Mouse (Mus musculus) liver, embryonic 16.5 days (tissue): ENCODE data around the gene AI464131. TPM values are rescaled to one million over a fixed set of nuclear protein-coding genes. Genes with fewer than 3 reads are reported as not detected.

Source experiments
- ATAC-seq: fragments of 200-750 bp; cut with Nextera tagmentation; 2 replicates; pipeline ENCODE4 v1.8.0; 2017; ENCODE audit warnings: low read depth, mild to moderate bottlenecking, moderate number of reproducible peaks, moderate library complexity
- H3K27ac ChIP-seq: fragments of 300-500 bp; sonication (generic); 2 replicates; pipeline ENCODE4 v1.5.1; 2014; ENCODE audit warnings: mild to moderate bottlenecking, low read length
- H3K27me3 ChIP-seq: fragments of 300-500 bp; sonication (generic); 2 replicates; pipeline ENCODE4 v1.6.1; 2014; ENCODE audit warnings: low read depth, low read length, mixed read lengths; ENCODE audit not compliant: control insufficient read depth, insufficient read depth
- H3K36me3 ChIP-seq: fragments of 300-500 bp; sonication (generic); 2 replicates; pipeline ENCODE4 v1.6.1; 2014; ENCODE audit warnings: mild to moderate bottlenecking; ENCODE audit not compliant: control insufficient read depth, insufficient read depth
- H3K4me1 ChIP-seq: fragments of 300-500 bp; sonication (generic); 2 replicates; pipeline ENCODE4 v1.6.1; 2014; ENCODE audit warnings: low read depth, low read length, mixed read lengths; ENCODE audit not compliant: control insufficient read depth
- H3K4me2 ChIP-seq: fragments of 300-500 bp; sonication (generic); 2 replicates; pipeline ENCODE4 v1.6.1; 2014; ENCODE audit warnings: low read depth, low read length, mixed read lengths
- H3K4me3 ChIP-seq: fragments of 300-500 bp; sonication (generic); 2 replicates; pipeline ENCODE4 v1.5.1; 2014; ENCODE audit warnings: low read depth, mild to moderate bottlenecking, low read length
- H3K9ac ChIP-seq: fragments of 300-500 bp; sonication (generic); 2 replicates; pipeline ENCODE4 v1.6.1; 2014; ENCODE audit warnings: low read depth, low read length
- H3K9me3 ChIP-seq: fragments of 300-500 bp; sonication (generic); replicated peaks from 2 replicates; pipeline ENCODE4 v1.6.1; 2016; ENCODE audit warnings: low read length; ENCODE audit not compliant: control insufficient read depth
- WGBS: fragments of 180-500 bp; shearing (Covaris S2); extraction: QIAGEN DNeasy Blood & Tissue Kit; methylation state at CpG from one replicate; pipeline ENCODE4 v1.1.7; 2014; ENCODE audit not compliant: insufficient replicate concordance; 5-methylcytosine and 5-hydroxymethylcytosine counted together
- polyA plus RNA-seq: library from polyadenylated mRNA; unstranded; fragments of >200 nt; fragmentation: Nextera tagmentation; extraction: Ambion mirVana; gene quantifications from 2 replicates; pipeline ENCODE4 v1.2.1, GENCODE M21; 2015

AI464131 gene
- polyA plus RNA-seq, 1 experiment from 2014 or later: 1.8 TPM

GRCm38 (mm10) chr4:41493464-41494116 is 9.3 kb downstream of the AI464131 start:
- ATAC-seq: peak; percentile 66
- Histone ChIP-seq H3K36me3 (no peaks in the 10 kb centered on the region), H3K27ac (peak overlapping the region; percentile 5; the same call in 1 of the 2 replicates), H3K27me3 (peaks cover 23% of the 10 kb centered on the region), H3K4me2 (no peak overlapping the region), H3K9ac (no peak overlapping the region), H3K9me3 (no peaks in the 10 kb centered on the region), H3K4me3 (no peak overlapping the region), H3K4me1 (peaks cover 12% of the 10 kb centered on the region)
- WGBS: 52% methylated on average over 3 of the region's 3 CpGs

GRCm38 (mm10) chr4:41492951-41493350 is 9.9 kb downstream of the AI464131 start:
- no peak for ATAC-seq
- Histone ChIP-seq H3K4me2 (no peak overlapping the region), H3K4me1 (peaks cover 7% of the 10 kb centered on the region; the same call in 1 of the 2 replicates), H3K36me3 (no peaks in the 10 kb centered on the region), H3K9me3 (no peaks in the 10 kb centered on the region), H3K27me3 (peaks cover 17% of the 10 kb centered on the region), H3K27ac (no peak overlapping the region), H3K9ac (no peak overlapping the region), H3K4me3 (no peak overlapping the region)
- 69% methylated on average over 7 of the region's 7 CpGs for WGBS

GRCm38 (mm10) chr4:41481601-41482017 is 21.3 kb downstream of the AI464131 start:
- Histone ChIP-seq H3K9ac (no peak overlapping the region), H3K36me3 (0 out of 2 replicates have a peak, but pooled peaks cover 3% of the 10 kb centered on the region), H3K4me2 (no peak overlapping the region), H3K27me3 (no peaks in the 10 kb centered on the region), H3K27ac (no peak overlapping the region), H3K9me3 (0 out of 2 replicates have a peak, but pooled peaks cover 3% of the 10 kb centered on the region), H3K4me1 (no peaks in the 10 kb centered on the region), H3K4me3 (no peak overlapping the region)
- WGBS: 67% methylated on average over 6 of the region's 6 CpGs
- no peak for ATAC-seq

- WGBS: 68% methylated on average over 8 of the region's 8 CpGs
- Histone ChIP-seq H3K4me3 (no peak overlapping the region), H3K9me3 (no peaks in the 10 kb centered on the region), H3K9ac (no peak overlapping the region), H3K27ac (no peak overlapping the region), H3K27me3 (no peaks in the 10 kb centered on the region), H3K4me2 (no peak overlapping the region), H3K36me3 (0 out of 2 replicates have a peak, but pooled peaks cover 3% of the 10 kb centered on the region), H3K4me1 (no peaks in the 10 kb centered on the region)
- ATAC-seq: no peak
Observed at GRCm38 (mm10) chr4:41480254-41480653, 22.6 kb downstream of the AI464131 start.

- H3K27me3 ChIP-seq: no peaks in the 10 kb centered on the region
- no peaks in the 10 kb centered on the region for H3K4me1 ChIP-seq
- no peak overlapping the region for H3K27ac ChIP-seq
- 63% methylated on average over 1 of the region's 1 CpGs for WGBS
- H3K4me3 ChIP-seq: no peak overlapping the region
- H3K9ac ChIP-seq: no peak overlapping the region
- H3K36me3 ChIP-seq: 0 out of 2 replicates have a peak, but pooled peaks cover 3% of the 10 kb centered on the region
- H3K9me3 ChIP-seq: no peaks in the 10 kb centered on the region
- no peak overlapping the region for H3K4me2 ChIP-seq
- no peak for ATAC-seq
Observed at GRCm38 (mm10) chr4:41479456-41479804, 23.4 kb downstream of the AI464131 start.

- H3K27ac ChIP-seq: no peak overlapping the region
- H3K4me2 ChIP-seq: no peak overlapping the region
- 0 out of 2 replicates have a peak, but pooled peaks cover 3% of the 10 kb centered on the region for H3K36me3 ChIP-seq
- 61% methylated on average over 4 of the region's 4 CpGs for WGBS
- H3K9ac ChIP-seq: no peak overlapping the region
- no peaks in the 10 kb centered on the region for H3K4me1 ChIP-seq
- H3K9me3 ChIP-seq: no peaks in the 10 kb centered on the region
- ATAC-seq: no peak
- H3K4me3 ChIP-seq: no peak overlapping the region
- H3K27me3 ChIP-seq: no peaks in the 10 kb centered on the region
Observed at GRCm38 (mm10) chr4:41478751-41479455, 24.0 kb downstream of the AI464131 start.

GRCm38 (mm10) chr4:41477648-41478160 is 25.2 kb downstream of the AI464131 start:
- no peak overlapping the region for H3K27ac ChIP-seq
- H3K36me3 ChIP-seq: 0 out of 2 replicates have a peak, but pooled peaks cover 3% of the 10 kb centered on the region
- 79% methylated on average over 9 of the region's 9 CpGs for WGBS
- no peak overlapping the region for H3K4me2 ChIP-seq
- no peaks in the 10 kb centered on the region for H3K4me1 ChIP-seq
- H3K9me3 ChIP-seq: no peaks in the 10 kb centered on the region
- no peaks in the 10 kb centered on the region for H3K27me3 ChIP-seq
- ATAC-seq: no peak
- no peak overlapping the region for H3K4me3 ChIP-seq
- no peak overlapping the region for H3K9ac ChIP-seq

- Histone ChIP-seq H3K27ac (no peak overlapping the region), H3K4me3 (no peak overlapping the region), H3K36me3 (no peaks in the 10 kb centered on the region), H3K9ac (no peak overlapping the region), H3K27me3 (no peaks in the 10 kb centered on the region), H3K4me1 (no peaks in the 10 kb centered on the region), H3K4me2 (no peak overlapping the region), H3K9me3 (no peaks in the 10 kb centered on the region)
- 71% methylated on average over 1 of the region's 1 CpGs for WGBS
- no peak for ATAC-seq
Observed at GRCm38 (mm10) chr4:41471384-41471689, 31.5 kb downstream of the AI464131 start.
